ENCODE assay signal across 12 mouse cellular contexts in genomic region chr6:38938421-38938820, GRCm38 (mm10).
A peak's percentile ranks its signal among the peaks of the same experiment; 100 is the strongest.
DNase-seq lines count a peak whose midpoint lies in the region; ATAC-seq and TF ChIP-seq lines count a peak whose summit lies in the region.
"Had no signal": no experiment of that assay in that cellular context is flagged by ENCODE, and none has a peak within 500 bp of the region (broad histone marks: within the 10 kb centered on the region; RNA-seq: fewer than 3 reads in every experiment).

No protein-coding gene starts in this region.

- H3K79me2 ChIP-seq in CH12.LX (replicated peaks; ENCODE audit: control insufficient read depth, extremely low read depth, insufficient read depth, poor library complexity, severe bottlenecking) (no peaks in the 10 kb centered on the region), macrophage (ENCODE audit: inconsistent target) (peaks cover 79% of the 10 kb centered on the region)

- ATAC-seq in heart, embryonic 12.5 days (ENCODE audit: insufficient number of reproducible peaks, low FRiP score): no peak

- in situ Hi-C loops in CH12.LX (cut with MboI; ENCODE audit: low pct_ligation_motif_present, low pct_unique_long_range_greater_than_20kb, low sequenced_read_pairs): no loop called here

- H3K36me3 ChIP-seq in kidney, adult 2 months (ENCODE audit: control insufficient read depth, insufficient read depth, low read length): no peaks in the 10 kb centered on the region
- H3K36me3 ChIP-seq in CH12.LX (replicated peaks in 1 of 2; ENCODE audit: control insufficient read depth in 1 of 2, insufficient read depth in 1 of 2, low read length in 1 of 2): no peaks in the 10 kb centered on the region
- H3K36me3 ChIP-seq in heart, embryonic 12.5 days: no peaks in the 10 kb centered on the region
- peaks cover 9% of the 10 kb centered on the region; the same call in 1 of the 2 replicates for H3K36me3 ChIP-seq in macrophage (ENCODE audit: inconsistent target)

- H3K27me3 ChIP-seq in kidney, adult 2 months (replicated peaks; ENCODE audit: control insufficient read depth, insufficient read depth, low read length): no peaks in the 10 kb centered on the region
- H3K27me3 ChIP-seq in CH12.LX (replicated peaks): no peaks in the 10 kb centered on the region
- H3K27me3 ChIP-seq in heart, embryonic 12.5 days (replicated peaks): no peaks in the 10 kb centered on the region

- H3K4me1 ChIP-seq in kidney, adult 2 months (ENCODE audit: control insufficient read depth, insufficient read depth, low read length): 0 out of 2 replicates have a peak, but pooled peaks cover 2% of the 10 kb centered on the region
- peaks cover 0 to 32% of the 10 kb centered on the region in 2 experiments; a peak in 3 of 4 replicates for H3K4me1 ChIP-seq in CH12.LX (ENCODE audit: control insufficient read depth in 1 of 2, insufficient read depth in 2 of 2)
- peaks cover 18% of the 10 kb centered on the region for H3K4me1 ChIP-seq in heart, embryonic 12.5 days (replicated peaks)

- TF ChIP-seq CTCF in kidney, adult 2 months (conservative IDR thresholded peaks at IDR 0.05; ENCODE audit: insufficient read depth, insufficient read length, low read depth, low read length): no peak
- no peak for TF ChIP-seq CTCF in CH12.LX (conservative IDR thresholded peaks at IDR 0.05 in 1 of 2, IDR thresholded peaks at IDR 0.05 in 1 of 2; ENCODE audit: low read depth in 2 of 2, low read length in 2 of 2)

- no peak for TF ChIP-seq EP300 in CH12.LX (IDR thresholded peaks at IDR 0.05; ENCODE audit: low read length)

- 55% methylated on average over 6 of the region's 6 CpGs for WGBS in kidney, adult 2 months
- 28% methylated on average over 6 of the region's 6 CpGs for WGBS in heart, embryonic 12.5 days
- WGBS in macrophage (ENCODE audit: missing documents): 7% methylated on average over 6 of the region's 6 CpGs

- peak; percentile 25 for DNase-seq in kidney, adult 2 months
- no peak for DNase-seq in kidney, postnatal 25 days
- DNase-seq in CH12.LX (ENCODE audit: extremely low read depth): peak; percentile 31
- DNase-seq in neural tube, embryonic 10.5 days (ENCODE audit: extremely low spot score, low spot score): no peak
- DNase-seq in cerebellum, postnatal 36 days: no peak
- no peak for DNase-seq in gastrocnemius, postnatal 14 days
- DNase-seq: cerebellum, adult 18-20 months; kidney, adult 11 months; lung, embryonic 14.5 days had no signal

- H3K9ac ChIP-seq in CH12.LX (ENCODE audit: insufficient read depth, low read depth): no peak overlapping the region
- no peak overlapping the region for H3K9ac ChIP-seq in heart, embryonic 12.5 days
- H3K9ac ChIP-seq: lung, embryonic 14.5 days had no signal

- dilution Hi-C loops in CH12.LX (cut with MboI; ENCODE audit: extremely low pct_ligation_motif_present, extremely low pct_unique_long_range_greater_than_20kb, low sequenced_read_pairs): no loop called here

- intact Hi-C loops in gastrocnemius, postnatal 14 days (cut with DNase I; ENCODE audit: low total_unique reads): no loop called here

- no peak for TF ChIP-seq POLR2A in kidney, adult 2 months (IDR thresholded peaks at IDR 0.05; ENCODE audit: low read depth, low read length)
- TF ChIP-seq POLR2A in CH12.LX (IDR thresholded peaks at IDR 0.05; ENCODE audit: low read depth, low read length): no peak

- no peak overlapping the region for H3K4me2 ChIP-seq in CH12.LX (ENCODE audit: insufficient read depth, low read depth, poor library complexity, severe bottlenecking)
- H3K4me2 ChIP-seq in heart, embryonic 12.5 days: no peak overlapping the region
- H3K4me2 ChIP-seq: lung, embryonic 14.5 days had no signal

- no peak for TF ChIP-seq RAD21 in CH12.LX (IDR thresholded peaks at IDR 0.05; ENCODE audit: low read depth, low read length)

- H3K27ac ChIP-seq in kidney, adult 2 months (ENCODE audit: insufficient read depth, low read depth, low read length): no peak overlapping the region; the same call in 1 of the 2 replicates
- H3K27ac ChIP-seq in CH12.LX (ENCODE audit: insufficient read depth, low read depth) (no peak overlapping the region), macrophage (peak overlapping the region; percentile 95)
- peak overlapping the region; percentile 19; the same call in 1 of the 2 replicates for H3K27ac ChIP-seq in heart, embryonic 12.5 days (ENCODE audit: poor library complexity, severe bottlenecking)

- H3K4me3 ChIP-seq in kidney, adult 2 months (ENCODE audit: insufficient read depth, low read depth, low read length): no peak overlapping the region
- no peak overlapping the region for H3K4me3 ChIP-seq in CH12.LX (replicated peaks in 1 of 3; ENCODE audit: low read depth in 2 of 3, low read length in 2 of 3, poor library complexity in 1 of 3)
- no peak overlapping the region for H3K4me3 ChIP-seq in heart, embryonic 12.5 days
- no peak overlapping the region for H3K4me3 ChIP-seq in macrophage (ENCODE audit: inconsistent target)
- H3K4me3 ChIP-seq: myocyte had no signal

- H3K9me3 ChIP-seq in CH12.LX (replicated peaks; ENCODE audit: low read length): peaks cover 5% of the 10 kb centered on the region
- peaks cover 4% of the 10 kb centered on the region; the same call in 1 of the 2 replicates for H3K9me3 ChIP-seq in heart, embryonic 12.5 days (replicated peaks)

TF ChIP-seq in CH12.LX, 34 proteins besides CTCF, POLR2A, EP300 and RAD21:
- TF ChIP-seq MAFK (IDR thresholded peaks at IDR 0.05; ENCODE audit: insufficient replicate concordance, low read length) (no peak), ZC3H11A (IDR thresholded peaks at IDR 0.05; ENCODE audit: low read depth, low read length) (no peak), MYC (IDR thresholded peaks at IDR 0.05; ENCODE audit: low read depth, low read length) (no peak), MAZ (IDR thresholded peaks at IDR 0.05; ENCODE audit: low read depth, low read length) (no peak), TBP (conservative IDR thresholded peaks at IDR 0.05; ENCODE audit: low read depth, low read length) (no peak), MEF2A (IDR thresholded peaks at IDR 0.05; ENCODE audit: borderline replicate concordance, low read depth, low read length) (no peak), USF1 (IDR thresholded peaks at IDR 0.05; ENCODE audit: low read depth, low read length) (no peak), IRF4 (IDR thresholded peaks at IDR 0.05; ENCODE audit: low read depth, low read length) (no peak), E2F4 (IDR thresholded peaks at IDR 0.05; ENCODE audit: insufficient replicate concordance, low read depth, low read length) (no peak), ZNF384 (IDR thresholded peaks at IDR 0.05; ENCODE audit: low read depth, low read length) (no peak), SMC3 (IDR thresholded peaks at IDR 0.05; ENCODE audit: low read depth, low read length) (no peak), NELFE (IDR thresholded peaks at IDR 0.05; ENCODE audit: low read depth, low read length) (no peak), BHLHE40 (IDR thresholded peaks at IDR 0.05; ENCODE audit: low read depth, low read length) (no peak), ZKSCAN1 (IDR thresholded peaks at IDR 0.05; ENCODE audit: borderline replicate concordance, low read depth, low read length) (no peak), ZMIZ1 (IDR thresholded peaks at IDR 0.05; ENCODE audit: low read depth, low read length) (no peak), MAX (IDR thresholded peaks at IDR 0.05; ENCODE audit: low read length) (no peak)

Comparison
In these comparisons a context has a peak if more than half of its experiments do, and no peak if none do; other contexts are left out.
1. DNase-seq: peak in kidney, adult 2 months (single experiment) and CH12.LX (single experiment); none in kidney, postnatal 25 days (0 of 2), neural tube, embryonic 10.5 days (single experiment), cerebellum, postnatal 36 days (0 of 2) and gastrocnemius, postnatal 14 days (single experiment).
2. H3K27ac ChIP-seq: peak in heart, embryonic 12.5 days (single experiment) and macrophage (single experiment); none in kidney, adult 2 months (single experiment) and CH12.LX (single experiment).